Mouse (Mus musculus) lung, postnatal 14 days (tissue): ENCODE measurements around the gene Ms4a4c.
"Not testable (repeated sequence)": the region's sequence is repeated elsewhere in the genome, so short reads cannot be mapped to it uniquely, and the experiment has no call there.

Source experiments
- DNase-seq: peaks from one replicate; pipeline ENCODE4 v3.0.0; 2021

Gene Ms4a4c

DNA sequence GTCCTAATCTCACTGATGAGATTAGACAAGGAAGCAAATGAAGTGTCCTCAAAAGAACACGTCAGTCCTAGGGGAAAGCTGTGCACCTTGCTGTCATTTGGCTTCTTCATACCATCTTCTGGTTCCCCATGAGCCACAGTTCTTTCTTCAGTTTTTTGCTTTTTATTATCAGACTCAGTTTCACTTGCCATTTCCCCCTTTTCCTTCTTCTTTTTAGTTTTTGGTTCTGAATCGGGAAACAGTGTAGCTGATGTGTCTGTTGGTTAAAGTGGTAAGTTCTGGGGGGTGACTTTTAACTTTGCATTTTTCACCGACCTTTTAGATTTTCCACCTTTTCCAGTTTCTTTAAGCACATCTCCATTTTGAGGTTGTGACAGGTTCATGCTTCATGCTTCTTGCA is at the start of gene Ms4a4c:
Gene Ms4a4c (plus strand): TSS at position 244 of the 400 bp plus-strand sequence.
- DNase-seq: no peak

DNA sequence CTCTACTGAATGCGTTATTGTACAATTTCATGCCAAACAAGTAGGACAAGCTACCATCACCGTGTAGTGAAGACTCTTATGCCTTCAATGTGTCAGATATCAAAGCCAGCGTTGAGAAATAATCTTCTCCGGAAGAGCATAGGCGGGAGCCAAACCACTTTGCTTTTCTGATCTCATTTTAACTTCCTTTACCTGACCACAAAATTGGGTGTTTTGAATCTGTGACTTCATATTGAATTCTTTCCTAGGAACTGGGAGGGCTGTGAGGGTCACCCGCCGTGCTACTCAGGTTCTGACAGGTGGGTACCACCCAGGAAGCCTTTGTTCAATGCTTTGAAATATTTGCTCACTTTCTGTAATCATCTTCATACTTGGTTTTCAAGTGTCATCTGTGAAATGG is 48.8 kb upstream of the Ms4a4c start:
- DNase-seq: no peak

DNA sequence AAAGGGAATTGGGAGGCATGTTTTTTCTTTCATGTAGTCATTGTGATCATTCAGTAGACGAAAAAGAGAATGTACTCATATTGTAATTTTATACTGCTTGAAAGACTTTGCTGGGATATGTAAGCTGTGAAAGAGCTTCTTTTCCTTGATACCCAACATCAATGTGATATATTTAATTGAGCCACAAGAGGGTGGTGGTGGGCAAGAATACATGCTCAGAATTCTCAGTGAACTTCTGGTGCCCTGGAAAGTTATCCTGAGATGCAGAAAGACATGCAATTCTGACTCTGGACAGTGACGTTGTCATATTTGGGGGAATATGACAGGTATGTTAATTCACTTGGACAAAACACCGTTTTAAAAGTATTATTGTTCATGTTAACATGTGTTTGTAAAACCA is 44.5 kb upstream of the Ms4a4c start:
- no peak for DNase-seq

DNA sequence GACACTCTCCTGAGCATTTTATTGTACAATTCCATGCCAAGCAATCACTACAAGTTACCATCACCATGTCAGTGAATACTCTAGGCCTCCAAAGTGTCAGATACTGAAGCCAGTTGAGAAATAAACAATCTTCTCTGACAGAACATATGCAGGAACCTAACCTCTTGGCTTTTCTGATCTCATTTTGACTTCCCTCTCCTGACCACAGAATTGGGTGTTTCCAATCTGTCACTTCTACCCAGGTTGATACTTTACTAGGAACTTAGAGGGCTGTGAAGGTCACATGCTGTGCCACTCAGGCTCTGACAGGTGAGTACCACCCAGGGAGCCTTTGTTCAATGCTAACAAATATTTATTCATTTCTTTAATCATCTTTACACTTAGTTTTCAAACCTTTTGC is 42.6 kb upstream of the Ms4a4c start:
- DNase-seq: no peak

DNA sequence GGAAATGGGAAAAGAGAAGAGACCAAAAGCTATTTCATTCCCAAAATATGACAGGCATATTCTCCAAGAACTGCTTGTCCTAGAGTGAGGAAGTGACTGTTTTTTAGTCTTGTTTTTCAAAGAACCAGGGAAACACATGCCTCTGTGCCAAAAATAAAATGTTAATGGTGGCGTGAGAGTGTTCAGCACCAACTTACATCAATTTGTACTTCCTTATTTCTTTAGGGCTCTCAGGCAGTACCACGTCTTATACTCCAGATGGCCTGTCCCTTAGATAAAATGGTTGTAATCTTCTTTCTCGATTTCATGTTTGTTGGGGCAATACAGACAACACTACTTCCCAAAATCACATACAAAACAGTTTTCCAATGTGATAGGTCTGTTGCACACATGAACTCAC is 36.3 kb upstream of the Ms4a4c start:
- no peak for DNase-seq

DNA sequence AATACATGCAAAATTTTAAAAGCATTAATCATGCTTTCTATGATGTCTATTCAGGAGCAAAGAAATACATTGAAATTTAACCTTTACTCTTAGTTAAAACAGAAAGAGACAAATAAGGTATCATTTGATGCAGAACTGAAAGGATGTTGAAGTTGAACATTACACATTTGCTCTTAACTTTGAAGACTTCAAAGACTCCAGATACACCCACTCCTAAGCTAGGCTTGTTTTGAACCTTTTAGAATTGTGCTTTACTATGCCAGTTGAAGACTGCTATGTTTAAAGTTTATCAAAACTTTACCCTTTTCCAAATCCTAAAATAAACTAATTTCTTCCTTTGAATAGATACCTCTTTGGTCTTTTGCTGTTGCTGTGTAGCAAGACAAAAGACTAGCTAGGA is 33.4 kb upstream of the Ms4a4c start:
- no peak for DNase-seq

DNA sequence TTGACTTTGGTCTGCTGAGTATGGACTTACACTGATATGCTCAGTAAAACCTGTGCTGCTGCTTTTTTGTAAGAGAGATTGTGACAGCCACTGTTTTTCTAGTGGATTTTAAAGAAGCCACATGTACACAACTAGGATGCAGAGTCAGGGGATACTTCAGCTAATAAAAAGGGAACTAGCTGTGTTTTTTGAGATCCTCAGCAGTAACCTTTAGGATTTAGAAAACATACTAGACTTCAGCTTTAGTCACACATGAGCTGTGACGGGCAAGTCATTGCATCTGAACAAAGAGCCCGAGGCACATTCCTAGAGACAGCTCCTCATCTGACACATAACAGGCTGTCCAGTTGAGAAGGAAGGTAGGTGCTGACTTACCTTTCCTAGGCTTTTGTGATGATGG is 29.3 kb upstream of the Ms4a4c start, which contains the start of gene Ms4a4a:
Gene Ms4a4a (plus strand): TSS at position 251 of the 400 bp plus-strand sequence.
- no peak for DNase-seq

DNA sequence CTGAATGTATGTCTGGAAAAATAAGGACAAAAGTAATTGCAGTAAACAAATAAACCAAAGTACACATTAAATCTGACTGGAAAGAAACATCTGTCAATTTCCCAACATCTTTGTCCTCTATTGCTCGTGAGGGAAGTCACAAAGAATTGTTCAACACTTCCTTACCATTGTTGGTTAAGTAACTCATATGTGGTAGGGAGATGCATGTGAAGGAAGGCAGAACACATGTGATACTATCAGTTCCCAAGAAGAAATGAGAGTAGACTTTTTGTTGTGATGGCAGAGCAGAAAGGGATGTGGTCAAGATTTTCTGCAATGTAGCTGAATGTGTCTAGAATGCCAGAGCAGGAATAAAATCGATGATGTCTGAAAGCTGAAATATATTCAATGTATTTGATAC is 28.2 kb upstream of the Ms4a4c start:
- DNase-seq: no peak

DNA sequence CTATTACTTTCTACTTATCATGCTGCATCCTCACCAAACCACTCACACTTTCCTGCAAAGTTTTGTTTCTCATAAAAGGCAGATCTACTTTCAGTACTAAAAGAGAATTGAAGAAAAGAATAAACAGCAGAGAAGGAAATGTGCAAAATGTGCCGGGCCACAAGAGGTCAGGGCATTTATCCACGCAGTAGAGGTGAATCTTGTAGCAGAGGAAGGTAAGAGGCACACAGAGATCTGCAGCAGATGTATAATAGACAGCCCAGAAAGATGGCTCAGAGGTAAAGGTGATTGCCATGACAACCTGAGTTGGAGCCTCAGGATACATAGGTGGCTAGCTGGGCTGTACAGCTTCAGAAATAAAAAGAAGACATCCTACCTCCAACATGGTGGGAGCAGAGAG is 17.5 kb upstream of the Ms4a4c start:
- DNase-seq: no peak

DNA sequence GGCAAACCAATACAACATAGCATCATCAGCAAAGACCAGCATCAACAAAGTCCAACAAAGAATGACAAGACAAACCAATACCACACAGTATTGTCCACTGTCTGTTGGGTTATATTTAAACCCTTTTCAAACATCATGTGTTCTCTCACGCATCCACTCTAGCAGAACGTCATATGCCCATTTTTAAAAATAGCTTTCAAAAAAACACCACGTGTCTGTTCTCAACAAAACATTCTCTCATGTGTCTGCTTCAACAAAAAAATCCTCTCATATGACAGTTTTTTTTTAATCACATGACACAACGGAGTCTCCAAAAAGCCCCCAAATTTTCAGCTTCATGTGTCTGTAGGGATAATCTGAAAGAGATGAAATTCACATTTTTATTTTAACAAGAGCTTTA is 16.9 kb upstream of the Ms4a4c start:
- DNase-seq: no peak

DNA sequence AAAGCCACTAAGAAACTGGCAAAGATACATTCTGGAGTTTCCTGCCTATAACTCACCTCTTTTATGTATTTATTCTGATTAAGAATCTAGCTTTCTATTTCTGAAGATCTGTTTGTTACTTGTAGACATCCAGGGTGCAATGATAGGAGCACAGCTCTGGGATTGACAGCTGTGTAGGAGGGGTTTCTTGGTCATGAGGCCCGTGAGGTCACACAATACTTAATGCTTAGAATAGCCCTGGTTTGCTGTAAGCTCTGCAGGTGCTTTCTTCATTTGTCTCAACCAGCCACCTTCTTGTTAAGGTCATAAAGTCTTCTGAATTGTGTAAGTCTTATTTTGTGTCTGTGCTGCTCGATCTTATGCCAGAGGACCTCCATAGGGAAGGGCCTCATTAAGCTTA is 15.6 kb upstream of the Ms4a4c start:
- no peak for DNase-seq

DNA sequence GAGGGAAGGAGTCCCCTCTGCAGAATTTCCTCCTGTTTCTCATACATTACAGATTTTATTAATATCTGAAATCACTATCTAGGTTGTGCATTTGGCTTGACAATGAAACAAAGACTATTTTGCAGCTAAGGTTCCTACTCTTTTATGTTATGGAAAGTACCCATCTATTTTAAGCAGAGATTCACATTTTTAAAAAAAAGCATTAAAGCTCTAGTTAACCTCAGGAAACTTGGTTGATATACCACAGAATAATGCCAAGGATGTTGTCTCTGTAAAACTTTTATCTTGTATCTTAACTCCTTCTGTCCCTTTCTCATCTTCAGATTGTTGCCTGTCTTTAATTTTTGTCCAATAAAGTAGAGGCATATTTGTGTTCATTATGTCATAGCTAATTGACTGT is 8.8 kb upstream of the Ms4a4c start:
- DNase-seq: no peak

DNA sequence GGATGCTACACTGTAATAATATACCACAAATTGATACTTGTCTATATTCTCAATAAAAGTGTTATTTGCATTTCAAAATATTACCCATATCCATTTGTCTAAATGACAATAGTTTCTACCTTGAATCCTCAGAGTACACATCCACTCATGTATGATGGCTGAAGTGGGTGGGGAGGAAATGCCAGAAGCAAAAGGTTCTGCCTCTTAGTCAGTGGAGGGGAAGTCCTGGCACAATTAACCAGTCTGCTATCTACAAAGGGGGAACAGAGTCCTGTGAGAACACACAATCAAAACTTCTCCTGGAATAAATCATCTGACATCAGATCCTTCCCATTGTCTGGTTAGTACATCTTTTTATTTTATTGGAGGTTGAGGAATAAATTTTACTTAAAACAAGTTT is 2.9 kb downstream of the Ms4a4c start:
- no peak for DNase-seq

DNA sequence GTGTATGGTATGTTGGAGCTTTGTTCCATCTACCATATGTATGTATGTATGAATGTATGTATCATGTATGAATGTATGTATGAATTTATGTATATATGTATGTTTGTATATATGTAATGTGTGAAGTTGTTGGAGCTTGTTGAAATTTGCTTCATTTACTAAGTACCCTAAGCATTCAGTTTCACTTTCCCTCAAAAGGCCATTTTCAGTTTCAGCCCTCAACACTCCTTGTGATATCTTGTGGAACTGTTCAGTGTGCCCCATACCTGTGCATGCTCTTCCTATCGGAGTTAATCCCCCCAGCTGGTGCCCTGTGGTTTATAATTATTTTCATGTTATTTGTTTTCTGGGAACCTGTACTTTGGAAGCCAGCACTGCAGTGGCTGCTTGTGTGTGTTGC is 4.0 kb downstream of the Ms4a4c start:
- no peak for DNase-seq

DNA sequence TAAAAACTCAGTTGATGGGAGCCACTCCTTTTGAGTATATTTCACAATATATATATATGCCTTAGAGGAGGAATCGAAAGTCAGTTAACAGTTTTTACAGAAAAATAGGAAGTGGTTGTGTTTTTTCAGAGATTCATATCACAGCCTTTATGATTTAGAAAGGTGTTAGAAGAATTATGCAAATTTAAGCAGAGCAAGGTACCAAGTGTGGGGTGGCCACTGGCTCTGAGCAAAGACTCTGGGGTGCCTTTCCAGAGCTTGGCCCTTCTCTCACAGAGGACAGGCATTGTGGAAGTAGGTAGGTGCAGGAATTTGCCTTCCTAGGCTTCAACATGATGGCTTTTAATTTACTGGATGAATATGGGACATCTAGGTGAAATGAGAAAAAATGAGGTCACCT is 7.1 kb downstream of the Ms4a4c start:
- no peak for DNase-seq

DNA sequence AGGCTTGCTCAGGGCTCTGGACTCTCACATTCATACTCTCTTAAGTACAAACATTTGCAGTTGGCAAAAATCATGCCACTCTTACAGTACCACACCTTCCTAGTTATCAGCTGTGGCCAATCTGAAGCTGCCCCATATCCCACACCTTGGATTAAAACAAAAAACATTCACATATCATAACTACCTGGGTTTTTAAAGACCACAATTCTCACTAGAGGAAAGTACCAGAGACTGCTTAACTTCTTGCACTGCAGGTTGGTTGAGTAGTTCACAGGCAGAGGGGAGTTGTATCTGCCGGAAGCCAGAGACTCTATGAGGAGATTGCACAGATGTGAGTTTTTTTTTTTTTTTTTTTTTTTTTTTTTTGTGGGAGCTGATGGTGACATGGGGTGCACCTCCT is 9.5 kb downstream of the Ms4a4c start:
- no peak for DNase-seq

DNA sequence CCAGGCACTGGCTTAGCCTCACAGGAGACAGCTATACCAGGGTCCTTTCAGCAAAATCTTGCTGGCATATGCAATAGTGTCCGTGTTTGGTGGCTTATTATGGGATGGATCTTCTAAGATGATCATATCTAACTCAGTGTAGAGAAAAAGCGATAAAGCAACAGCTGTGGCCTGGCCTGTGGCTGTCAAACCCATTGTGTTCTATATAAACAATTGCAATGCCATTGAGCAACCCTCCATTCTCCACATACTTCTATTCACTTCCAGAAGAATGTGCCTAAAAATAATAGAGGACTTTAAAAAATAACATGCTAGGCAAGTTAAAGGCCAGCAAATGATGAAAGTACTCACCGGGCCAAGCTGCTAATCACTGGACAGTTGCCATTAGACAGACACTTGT is 11.0 kb downstream of the Ms4a4c start:
- DNase-seq: no peak

DNA sequence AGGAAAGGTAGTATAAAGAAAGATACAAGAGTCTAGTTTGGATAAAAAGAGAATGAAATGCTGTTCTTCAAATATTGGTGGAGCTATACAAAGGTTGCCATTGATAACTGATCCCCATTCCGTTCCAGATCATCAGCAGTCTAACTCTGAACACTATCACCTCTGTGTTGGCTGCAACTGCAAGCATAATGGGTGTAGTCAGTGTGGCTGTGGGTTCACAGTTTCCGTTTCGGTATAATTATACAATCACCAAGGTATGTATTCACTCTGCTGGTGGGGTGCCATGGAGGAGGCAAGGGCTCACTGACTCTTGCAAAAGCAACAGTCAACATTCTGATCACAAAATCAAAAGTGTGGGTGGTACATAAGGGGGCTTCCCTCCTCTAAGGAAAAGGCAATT is 14.3 kb downstream of the Ms4a4c start:
- DNase-seq: not testable (repeated sequence)

DNA sequence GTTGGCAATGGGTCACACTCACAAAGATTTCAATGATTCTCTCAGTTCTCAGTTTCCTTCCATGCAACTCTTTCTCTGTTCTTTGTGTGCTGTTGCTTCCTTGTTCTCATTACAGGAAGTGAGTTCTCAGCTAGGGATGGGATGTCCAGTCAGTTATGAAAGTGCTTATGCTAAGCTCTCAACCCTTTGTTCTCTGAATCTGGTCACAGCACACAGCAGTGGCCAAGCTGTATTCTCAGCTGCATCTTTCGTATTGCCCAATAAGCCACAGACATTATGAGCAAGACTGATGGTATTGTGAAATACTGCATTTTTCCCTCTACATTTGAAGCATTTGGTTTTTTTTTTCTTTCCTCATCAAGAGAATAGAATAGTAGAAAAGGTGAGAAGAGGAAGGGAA is 26.6 kb downstream of the Ms4a4c start:
- DNase-seq: not testable (repeated sequence)

DNA sequence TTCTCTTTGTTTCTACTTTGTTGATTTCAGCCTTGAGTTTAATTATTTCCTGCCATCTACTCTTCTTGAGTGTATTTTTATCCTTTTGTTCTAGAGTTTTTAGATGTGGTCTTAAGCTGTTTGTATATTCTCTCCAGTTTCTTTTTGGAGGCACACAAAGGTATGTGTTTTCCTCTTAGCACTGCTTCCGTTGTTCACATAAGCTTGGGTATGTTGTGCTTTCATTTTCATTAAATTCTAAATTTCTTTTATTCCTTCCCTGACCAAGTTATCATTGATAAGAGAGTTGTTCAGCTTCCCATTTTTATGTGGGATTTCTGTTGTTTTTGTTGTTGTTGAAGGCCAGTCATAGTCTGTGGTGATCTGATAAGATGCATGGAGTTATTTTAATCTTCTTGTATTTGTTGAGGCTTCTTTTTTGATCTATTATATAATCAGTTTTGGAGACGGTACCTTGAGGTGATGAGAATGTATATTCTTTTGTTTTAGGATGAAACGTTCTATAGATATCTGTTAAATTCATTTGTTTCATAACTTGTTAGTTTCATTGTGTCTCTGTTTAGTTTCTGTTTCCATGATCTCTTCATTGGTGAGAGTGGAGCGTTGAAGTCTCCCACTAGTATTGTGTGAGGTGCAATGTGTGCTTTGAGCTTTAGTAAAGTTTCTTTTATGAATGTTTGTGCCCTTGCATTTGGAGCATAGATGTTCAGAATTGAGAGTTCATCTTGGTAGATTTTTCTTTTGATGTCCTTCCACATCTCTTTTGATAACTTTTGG is 30.7 kb downstream of the Ms4a4c start:
- no peak for DNase-seq

DNA sequence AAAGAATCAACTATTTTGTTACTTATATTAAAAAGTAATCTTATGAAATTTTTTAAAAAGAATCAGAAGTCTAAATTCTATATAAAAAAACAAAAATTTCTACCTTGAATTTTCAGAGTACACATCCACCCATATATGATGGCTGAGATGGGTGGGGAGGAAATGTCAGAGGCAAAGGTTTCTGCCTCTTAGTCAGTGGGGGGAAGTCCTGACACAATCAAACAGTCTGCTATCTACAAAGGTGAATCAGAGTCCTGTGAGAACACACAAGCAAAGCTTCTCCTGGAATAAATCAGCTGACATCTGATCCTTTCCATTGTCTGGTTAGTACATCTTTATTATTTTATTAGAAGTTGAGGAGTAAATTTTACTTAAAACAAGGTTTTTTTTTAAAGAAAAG is 38.8 kb downstream of the Ms4a4c start, which contains the start of gene Ms4a4b:
Gene Ms4a4b (plus strand): TSS at position 216 of the 400 bp plus-strand sequence.
- DNase-seq: no peak

DNA sequence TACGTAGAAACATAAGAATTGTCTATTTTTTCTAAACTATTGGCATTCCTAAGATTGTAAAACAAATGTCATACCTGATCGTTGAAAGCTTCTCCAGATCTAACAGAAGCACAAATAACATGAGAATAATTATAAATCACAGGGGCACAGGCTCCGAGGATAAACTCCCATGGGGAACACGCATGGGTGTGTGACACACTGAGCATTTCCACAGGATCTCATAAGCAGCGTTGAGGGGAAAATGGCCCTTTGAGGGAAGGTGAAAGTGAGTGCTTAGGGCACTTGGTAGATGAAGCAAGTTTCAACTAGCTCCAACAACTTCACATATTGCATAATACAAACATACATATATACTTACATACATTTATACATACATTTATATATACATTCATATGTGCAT is 39.4 kb downstream of the Ms4a4c start:
- DNase-seq: no peak

DNA sequence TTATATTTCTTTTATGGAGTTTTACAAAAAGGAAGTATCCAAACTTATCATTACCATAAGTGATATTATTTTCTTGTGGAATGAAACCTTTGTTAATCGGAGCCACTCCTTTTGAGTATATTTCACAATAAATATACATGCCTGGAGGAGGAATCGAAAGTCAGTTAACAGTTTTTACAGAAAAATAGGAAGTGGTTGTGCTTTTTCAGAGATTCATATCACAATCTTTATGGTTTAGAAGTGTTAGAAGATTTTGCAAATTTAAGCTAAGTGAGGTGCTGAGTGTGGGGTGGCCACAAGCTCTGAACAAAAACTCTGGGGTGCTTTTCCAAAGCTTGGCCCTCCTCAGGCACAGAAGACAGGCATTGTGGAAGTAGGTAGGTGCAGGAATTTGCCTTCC is 42.7 kb downstream of the Ms4a4c start:
- no peak for DNase-seq

DNA sequence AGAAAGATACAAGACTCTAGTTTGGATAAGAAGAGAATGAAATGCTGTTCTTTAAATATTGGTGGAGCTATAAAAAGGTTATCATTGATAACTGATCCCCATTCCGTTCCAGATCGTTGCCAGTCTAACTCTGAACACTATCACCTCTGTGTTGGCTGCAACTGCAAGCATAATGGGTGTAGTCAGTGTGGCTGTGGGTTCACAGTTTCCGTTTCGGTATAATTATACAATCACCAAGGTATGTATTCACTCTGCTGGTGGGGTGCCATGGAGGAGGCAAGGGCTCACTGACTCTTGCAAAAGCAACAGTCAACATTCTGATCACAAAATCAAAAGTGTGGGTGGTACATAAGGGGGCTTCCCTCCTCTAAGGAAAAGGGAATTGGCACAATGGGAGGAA is 54.5 kb downstream of the Ms4a4c start:
- not testable (repeated sequence) for DNase-seq

DNA sequence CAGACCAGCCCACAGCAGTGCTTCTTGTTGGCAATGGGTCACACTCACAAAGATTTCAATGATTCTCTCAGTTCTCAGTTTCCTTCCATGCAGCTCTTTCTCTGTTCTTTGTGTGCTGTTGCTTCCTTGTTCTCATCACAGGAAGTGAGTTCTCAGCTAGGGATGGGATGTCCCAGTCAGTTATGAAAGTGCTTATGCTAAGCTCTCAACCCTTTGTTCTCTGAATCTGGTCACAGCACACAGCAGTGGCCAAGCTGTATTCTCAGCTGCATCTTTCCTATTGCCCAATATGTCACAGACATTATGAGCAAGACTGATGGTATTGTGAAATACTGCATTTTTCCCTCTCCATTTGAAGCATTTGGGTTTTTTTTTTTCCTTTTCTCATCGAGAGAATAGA is 60.2 kb downstream of the Ms4a4c start:
- not testable (repeated sequence) for DNase-seq
